Mouse (Mus musculus) CH12.LX (cell line): ENCODE results near the gene Coro7. TPM values are rescaled to one million over a fixed set of nuclear protein-coding genes. Genes with fewer than 3 reads are reported as not detected.

ENCODE experiments used
- DNase-seq: peaks from one replicate; pipeline ENCODE4 v3.0.0-alpha.2; 2013; ENCODE audit errors: extremely low read depth
- H3K27ac ChIP-seq: 2 replicates; pipeline ENCODE4 v1.5.1; 2012; ENCODE audit warnings: low read depth, mild to moderate bottlenecking, control low read depth, moderate library complexity; ENCODE audit not compliant: insufficient read depth
- H3K27me3 ChIP-seq: replicated peaks from 2 replicates; pipeline ENCODE3; 2012; ENCODE audit warnings: inconsistent platforms
- H3K36me3 ChIP-seq, 2 experiments: replicated peaks in 1 of 2; 2 replicates each; pipeline versions ENCODE3 to v1.6.1; 2012; ENCODE audit warnings: inconsistent platforms in 1 of 2, low read length in 1 of 2, mild to moderate bottlenecking in 1 of 2, mixed read lengths in 1 of 2, moderate library complexity in 1 of 2; ENCODE audit not compliant: control insufficient read depth in 1 of 2, insufficient read depth in 1 of 2
- H3K4me1 ChIP-seq, 2 experiments: 2 replicates each; pipeline ENCODE4 v1.6.1; 2012; ENCODE audit warnings: inconsistent platforms in 1 of 2, moderate library complexity in 1 of 2; ENCODE audit not compliant: insufficient read depth in 2 of 2, control insufficient read depth in 1 of 2
- H3K4me2 ChIP-seq: 2 replicates; pipeline ENCODE4 v1.6.1; 2012; ENCODE audit warnings: low read depth, mild to moderate bottlenecking, control low read depth; ENCODE audit not compliant: poor library complexity, insufficient read depth, severe bottlenecking
- H3K4me3 ChIP-seq, 3 experiments: fragments of 150-350 bp in 1 of 3; sonication (generic) in 1 of 3; replicated peaks in 1 of 3; 2 replicates each; pipeline versions ENCODE3 to v1.5.1; 2011 to 2012; ENCODE audit warnings: low read depth in 2 of 3, low read length in 2 of 3, mild to moderate bottlenecking in 2 of 3, moderate library complexity in 2 of 3, control low read depth in 1 of 3, improper control_type of control experiment in 1 of 3, inconsistent platforms in 1 of 3, mixed read lengths in 1 of 3; ENCODE audit not compliant: poor library complexity in 1 of 3
- H3K79me2 ChIP-seq: replicated peaks from 2 replicates; pipeline ENCODE4 v1.6.1; 2012; ENCODE audit warnings: mild to moderate bottlenecking, moderate library complexity; ENCODE audit not compliant: control insufficient read depth, poor library complexity, insufficient read depth, severe bottlenecking; ENCODE audit errors: extremely low read depth
- H3K9ac ChIP-seq: 2 replicates; pipeline ENCODE4 v1.6.1; 2012; ENCODE audit warnings: low read depth, mild to moderate bottlenecking, control low read depth, moderate library complexity; ENCODE audit not compliant: insufficient read depth
- H3K9me3 ChIP-seq: replicated peaks from 2 replicates; pipeline ENCODE3; 2012; ENCODE audit warnings: low read length, inconsistent platforms, mixed read lengths
- BHLHE40 ChIP-seq: IDR thresholded peaks from 2 replicates; pipeline ENCODE4 v1.6.1; 2011; ENCODE audit warnings: mild to moderate bottlenecking, low read depth, low read length, improper control_type of control experiment
- CHD1 ChIP-seq: IDR thresholded peaks from 2 replicates; pipeline ENCODE4 v1.6.1; 2012; ENCODE audit warnings: low read depth, low read length, improper control_type of control experiment, inconsistent platforms
- ELF1 ChIP-seq: IDR thresholded peaks from 2 replicates; pipeline ENCODE4 v1.6.1; 2014; ENCODE audit warnings: low read depth, mild to moderate bottlenecking, inconsistent platforms, low read length, improper control_type of control experiment
- GABPA ChIP-seq: IDR thresholded peaks from 2 replicates; pipeline ENCODE4 v1.6.1; 2012; ENCODE audit warnings: low read depth, low read length, improper control_type of control experiment, inconsistent platforms; ENCODE audit not compliant: insufficient replicate concordance
- IRF4 ChIP-seq: IDR thresholded peaks from 2 replicates; pipeline ENCODE4 v1.6.1; 2014; ENCODE audit warnings: low read depth, mild to moderate bottlenecking, inconsistent platforms, low read length, improper control_type of control experiment
- JUND ChIP-seq: conservative IDR thresholded peaks from 2 replicates; pipeline ENCODE4 v1.6.1; 2011; ENCODE audit warnings: low read depth, low read length, improper control_type of control experiment
- KAT2A ChIP-seq: IDR thresholded peaks from 2 replicates; pipeline ENCODE4 v1.6.1; 2012; ENCODE audit warnings: low read length, improper control_type of control experiment, inconsistent platforms; ENCODE audit not compliant: insufficient replicate concordance
- MAFK ChIP-seq: IDR thresholded peaks from 2 replicates; pipeline ENCODE4 v1.6.1; 2011; ENCODE audit warnings: low read length, improper control_type of control experiment; ENCODE audit not compliant: insufficient replicate concordance
- MXI1 ChIP-seq: IDR thresholded peaks from 2 replicates; pipeline ENCODE4 v1.6.1; 2011; ENCODE audit warnings: mild to moderate bottlenecking, low read depth, low read length, improper control_type of control experiment
- MYC ChIP-seq: IDR thresholded peaks from 2 replicates; pipeline ENCODE4 v1.6.1; 2011; ENCODE audit warnings: low read depth, mild to moderate bottlenecking, improper control_type of control experiment, low read length
- NELFE ChIP-seq: IDR thresholded peaks from 2 replicates; pipeline ENCODE4 v1.6.1; 2011; ENCODE audit warnings: low read depth, low read length, improper control_type of control experiment
- POLR2A ChIP-seq: IDR thresholded peaks from 2 replicates; pipeline ENCODE4 v1.6.1; 2011; ENCODE audit warnings: low read depth, mild to moderate bottlenecking, improper control_type of control experiment, low read length
- RAD21 ChIP-seq: IDR thresholded peaks from 2 replicates; pipeline ENCODE4 v1.6.1; 2011; ENCODE audit warnings: low read depth, mild to moderate bottlenecking, low read length, improper control_type of control experiment, moderate library complexity
- RCOR1 ChIP-seq: conservative IDR thresholded peaks from 2 replicates; pipeline ENCODE4 v1.6.1; 2012; ENCODE audit warnings: low read depth, mild to moderate bottlenecking, inconsistent platforms, low read length, improper control_type of control experiment
- SIN3A ChIP-seq: IDR thresholded peaks from 2 replicates; pipeline ENCODE4 v1.6.1; 2012; ENCODE audit warnings: low read length, improper control_type of control experiment, inconsistent platforms
- SMC3 ChIP-seq: IDR thresholded peaks from 2 replicates; pipeline ENCODE4 v1.6.1; 2011; ENCODE audit warnings: low read depth, low read length, improper control_type of control experiment
- TBP ChIP-seq: conservative IDR thresholded peaks from 2 replicates; pipeline ENCODE4 v1.6.1; 2011; ENCODE audit warnings: low read depth, low read length, improper control_type of control experiment
- ZC3H11A ChIP-seq: IDR thresholded peaks from 2 replicates; pipeline ENCODE4 v1.6.1; 2012; ENCODE audit warnings: low read depth, mild to moderate bottlenecking, inconsistent platforms, low read length, improper control_type of control experiment
- ZMIZ1 ChIP-seq: IDR thresholded peaks from 2 replicates; pipeline ENCODE4 v1.6.1; 2012; ENCODE audit warnings: low read depth, mild to moderate bottlenecking, inconsistent platforms, low read length, improper control_type of control experiment
- ZNF384 ChIP-seq: IDR thresholded peaks from 2 replicates; pipeline ENCODE4 v1.6.1; 2012; ENCODE audit warnings: low read depth, low read length, improper control_type of control experiment, inconsistent platforms
- dilution Hi-C: fragments of 300-500 bp; cut with MboI; formaldehyde crosslinking; loops from 2 replicates; pipeline ENCODE4 v1.14.3; 2020; ENCODE audit warnings: low sequenced_read_pairs; ENCODE audit not compliant: extremely low pct_unique_long_range_greater_than_20kb, extremely low pct_ligation_motif_present
- in situ Hi-C: fragments of 300-500 bp; cut with MboI; formaldehyde crosslinking; loops from 3 replicates; pipeline ENCODE4 v1.14.3; 2019; ENCODE audit warnings: low sequenced_read_pairs, low pct_ligation_motif_present, low pct_unique_long_range_greater_than_20kb, mixed read lengths
- polyA plus RNA-seq: library from polyadenylated mRNA; unstranded; fragments of >175 nt; gene quantifications from 2 replicates; pipeline ENCODE4 v1.2.1, GENCODE M21; 2012; ENCODE audit warnings: low read depth; ENCODE audit not compliant: insufficient read length
- total RNA-seq, 2 experiments: library from RNA; depleted of rRNA; stranded (reverse); fragments of 300-350 nt in 1 of 2; fragments of >200 nt in 1 of 2; gene quantifications; 2 replicates each; pipeline ENCODE4 v1.2.3; 2012 to 2014

Gene Coro7
- total and polyA plus RNA-seq, 3 experiments: 5.7 to 40.2 (median 20.0) TPM

DNA sequence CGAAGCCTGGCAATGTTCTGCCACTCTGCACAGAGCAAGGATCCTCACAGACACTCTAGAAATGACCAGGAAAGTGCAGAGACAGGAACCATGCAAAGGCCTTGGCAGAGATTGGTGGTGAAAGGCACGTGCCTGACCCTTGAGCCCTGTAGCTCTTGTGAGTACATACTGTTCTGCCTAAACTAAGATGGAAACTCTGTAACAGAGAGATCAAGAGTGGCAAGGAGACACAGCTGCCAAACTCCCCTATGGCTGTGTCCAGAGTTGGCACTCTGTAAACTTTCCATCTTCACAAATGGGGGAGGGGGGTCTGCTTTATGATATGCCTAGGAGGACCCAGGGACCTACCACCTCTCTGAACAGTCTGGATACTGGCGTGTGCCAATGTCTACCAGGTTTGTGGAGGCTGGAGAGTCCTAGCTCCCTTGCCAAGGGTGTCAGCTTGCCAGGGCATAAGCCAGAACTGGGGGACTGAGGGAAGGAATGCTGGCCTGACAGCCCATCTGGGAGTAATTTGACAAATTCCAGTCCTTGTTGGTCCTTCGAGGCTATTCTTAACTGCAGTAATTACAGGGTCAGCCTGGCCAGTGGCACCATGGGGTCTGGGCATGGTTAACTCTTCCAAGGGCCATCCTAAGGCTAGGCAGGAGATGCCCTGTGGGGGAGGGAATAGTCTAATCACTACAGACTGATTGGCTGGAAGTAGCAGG lies 26.7 kb downstream of the Coro7 start:
- TF ChIP-seq ZNF384: no peak
- no peak for TF ChIP-seq KAT2A
- no peak for TF ChIP-seq MAFK
- no peak for TF ChIP-seq POLR2A
- TF ChIP-seq GABPA: no peak
- TF ChIP-seq BHLHE40: no peak
- no peak for TF ChIP-seq SMC3
- TF ChIP-seq NELFE: no peak
- no peak for TF ChIP-seq CHD1
- TF ChIP-seq JUND: no peak
- TF ChIP-seq ZMIZ1: no peak
- no peak for TF ChIP-seq ELF1
- TF ChIP-seq MYC: no peak
- no peak for TF ChIP-seq MXI1

DNA sequence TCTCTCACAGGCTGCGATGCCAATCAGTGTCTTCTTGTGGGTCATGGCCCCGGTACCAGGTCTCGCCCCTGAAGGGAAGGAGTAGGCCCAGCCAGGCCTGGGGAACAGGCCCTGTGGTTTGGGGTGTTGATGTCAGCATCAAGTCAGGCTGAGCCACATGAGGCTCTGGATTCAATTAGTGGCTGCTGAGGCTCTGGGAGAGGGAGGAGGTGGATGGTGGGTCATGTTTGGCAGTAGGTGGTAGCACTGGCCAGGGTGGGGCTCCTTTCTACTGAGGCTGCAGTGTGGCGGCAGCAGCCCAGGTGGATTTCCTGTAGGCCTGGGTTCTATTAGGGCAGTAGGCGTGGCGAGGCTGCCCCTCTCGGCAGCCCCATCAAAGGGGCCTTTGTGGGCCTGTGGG lies 28.0 kb downstream of the Coro7 start:
- H3K4me3 ChIP-seq: no peak overlapping the region
- DNase-seq: no peak
- H3K9me3 ChIP-seq: no peaks in the 10 kb centered on the region
- no peak for TF ChIP-seq IRF4
- TF ChIP-seq ZC3H11A: no peak
- no peak for TF ChIP-seq MXI1
- no peak for TF ChIP-seq RCOR1
- no peak for TF ChIP-seq SIN3A
- no peak for TF ChIP-seq TBP
- no peak for TF ChIP-seq RAD21
- TF ChIP-seq BHLHE40: no peak
- dilution Hi-C loops (no loop called here), in situ Hi-C loops (no loop called here)
- no peaks in the 10 kb centered on the region for H3K27me3 ChIP-seq
- H3K79me2 ChIP-seq: no peaks in the 10 kb centered on the region
- no peak overlapping the region for H3K4me2 ChIP-seq
- no peak overlapping the region for H3K27ac ChIP-seq
- H3K9ac ChIP-seq: no peak overlapping the region
- peaks cover 84 to 100% of the 10 kb centered on the region in 2 experiments for H3K36me3 ChIP-seq
- peaks cover 0 to 10% of the 10 kb centered on the region in 2 experiments; a peak in 2 of 4 replicates for H3K4me1 ChIP-seq

More for the DNA sequence above, 26.7 kb downstream of the Coro7 start:
- H3K9ac ChIP-seq: no peak overlapping the region
- H3K79me2 ChIP-seq: no peaks in the 10 kb centered on the region
- H3K27me3 ChIP-seq: no peaks in the 10 kb centered on the region
- peaks cover 0 to 13% of the 10 kb centered on the region in 2 experiments; a peak in 2 of 4 replicates for H3K4me1 ChIP-seq
- no peak overlapping the region for H3K4me3 ChIP-seq
- H3K9me3 ChIP-seq: no peaks in the 10 kb centered on the region
- no peak overlapping the region for H3K4me2 ChIP-seq
- DNase-seq: no peak
- no peak overlapping the region for H3K27ac ChIP-seq
- H3K36me3 ChIP-seq: peaks cover 81 to 100% of the 10 kb centered on the region in 2 experiments
- dilution Hi-C loops (no loop called here), in situ Hi-C loops (no loop called here)
